Mouse (Mus musculus) gastrocnemius, postnatal 25 days (tissue): ENCODE data around the gene Wdr45b. TPM values are rescaled to one million over a fixed set of nuclear protein-coding genes. Genes with fewer than 3 reads are reported as not detected.
"Not testable (repeated sequence)": the region's sequence is repeated elsewhere in the genome, so short reads cannot be mapped to it uniquely, and the experiment has no call there.

Experiments used
- DNase-seq: peaks from one replicate; pipeline ENCODE4 v3.0.0; 2022
- long read RNA-seq, 2 experiments: library from polyadenylated mRNA; stranded (forward); transcript quantifications; one replicate each; pipeline ENCODE4 v2.0.0; 2021
- total RNA-seq, 2 experiments: library from RNA; stranded (reverse); gene quantifications; 1 replicate in 1 of 2; 2 replicates in 1 of 2; pipeline ENCODE4 v1.2.3; 2021

Gene Wdr45b
- total RNA-seq, result 10 to 100 TPM; 17.9 to 18.4 TPM
- long read RNA-seq, experiment 1, transcript Wdr45b-201 (10 exons, 2,321 nt), result major isoform, 22 of 30 reads
- long read RNA-seq, experiment 1, partial matches to known transcripts, result 0 of 30 reads
- long read RNA-seq, experiment 1, other reads (novel, unspliced or antisense), result 8 of 30 reads
- long read RNA-seq, experiment 2, transcript Wdr45b-201 (10 exons, 2,321 nt), result major isoform, 30 of 36 reads
- long read RNA-seq, experiment 2, partial matches to known transcripts, result 1 of 36 reads
- long read RNA-seq, experiment 2, other reads (novel, unspliced or antisense), result 5 of 36 reads

DNA sequence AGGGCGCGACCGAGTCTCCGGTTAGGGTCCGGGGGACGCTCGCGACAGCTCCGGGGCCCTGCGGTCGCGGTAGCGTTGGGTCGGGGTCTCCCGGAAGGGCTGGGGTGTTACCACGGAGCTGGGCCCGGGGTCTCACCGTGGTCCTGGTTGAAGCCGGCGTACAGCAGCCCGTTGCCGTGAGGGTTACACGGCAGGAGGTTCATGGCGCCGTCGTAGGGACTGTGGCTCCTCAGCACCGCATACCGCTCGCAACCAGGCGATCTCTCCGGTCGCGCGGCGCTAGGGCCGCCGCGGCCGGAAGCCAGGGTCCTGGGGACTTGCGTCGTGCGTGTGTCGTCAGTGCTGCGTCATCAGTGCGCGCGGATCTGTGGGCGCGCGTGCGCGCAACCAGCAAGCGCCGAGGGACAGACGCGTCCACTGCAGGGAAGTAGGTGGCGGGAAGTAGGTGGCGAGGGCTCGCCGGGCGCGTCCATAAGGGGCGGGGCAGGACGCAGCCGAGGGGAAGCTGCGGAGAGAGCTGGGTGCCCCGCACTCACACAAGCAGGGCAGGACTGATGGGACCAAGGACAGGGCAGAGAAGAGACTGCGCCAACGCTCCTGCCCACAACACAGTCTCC, at the start of gene Wdr45b:
TSS of gene Wdr45b (minus strand) at position 355 of the 617 bp plus-strand sequence.
- peak; percentile 96 for DNase-seq

DNA sequence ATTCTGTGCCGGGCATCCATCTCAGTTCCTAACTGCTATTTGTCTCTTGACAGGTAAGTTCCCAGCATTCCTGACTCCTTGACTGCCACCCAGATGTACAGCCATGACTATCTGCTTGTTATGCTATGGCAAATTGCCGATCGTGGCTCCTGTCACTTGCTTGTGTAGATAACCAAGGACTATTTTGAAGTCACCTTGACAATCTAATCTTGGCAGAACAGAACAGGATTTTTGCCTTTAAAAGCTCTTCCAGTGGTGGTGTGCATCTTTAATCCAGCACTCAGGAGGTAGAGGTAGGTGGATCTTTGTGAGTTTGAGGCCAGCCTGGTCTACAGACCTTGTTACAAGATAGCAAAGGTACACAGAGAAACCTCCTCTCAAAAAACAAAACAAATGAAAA, 38.2 kb upstream of the Wdr45b start:
- no peak for DNase-seq

DNA sequence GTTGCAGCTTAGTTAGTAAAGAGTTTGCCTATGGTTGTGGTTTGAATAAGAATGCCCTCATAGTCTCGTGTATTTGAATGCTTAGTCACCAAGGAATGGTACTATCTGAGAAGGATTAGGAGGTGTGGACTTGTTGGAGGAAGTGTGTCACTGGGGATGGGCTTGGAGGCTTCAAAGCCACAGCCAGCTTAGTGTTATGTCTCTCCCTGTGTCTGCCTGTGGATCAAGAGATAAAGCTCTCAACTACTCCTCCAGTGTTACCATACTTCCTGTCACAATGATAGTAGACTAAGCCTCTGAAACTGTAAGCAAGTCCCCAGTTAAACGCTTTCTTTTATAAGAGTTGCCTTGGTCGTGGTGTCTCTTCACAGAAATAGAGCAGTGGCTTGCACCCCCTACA, 36.5 kb upstream of the Wdr45b start:
- no peak for DNase-seq

DNA sequence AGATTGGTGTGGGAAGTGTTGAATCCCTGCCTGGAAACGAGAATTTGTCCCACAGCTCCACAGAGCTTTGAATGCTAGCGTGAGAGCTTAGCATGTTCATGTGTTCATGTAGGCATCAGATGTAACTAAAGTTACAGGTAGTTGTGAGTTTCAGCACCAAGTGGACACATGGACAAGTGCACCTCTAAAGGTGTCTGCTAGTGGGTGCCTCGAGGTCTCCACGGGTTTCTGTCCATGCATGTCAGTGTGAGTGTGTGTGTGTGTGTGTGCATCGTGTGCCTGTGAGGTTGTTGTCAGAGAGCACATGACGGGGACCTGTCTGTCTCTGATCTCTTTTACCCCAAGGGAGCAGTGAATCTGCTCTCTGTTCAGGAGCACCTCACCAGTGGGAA, 34.3 kb upstream of the Wdr45b start:
- no peak for DNase-seq

- DNase-seq, result peak; percentile 92
Measured at GRCm38 (mm10) chr11:121387750-121388553, 33.7 kb upstream of the Wdr45b start, which contains the start of gene Rab40b. Rab40b (minus strand) TSS chr11:121388251.

DNA sequence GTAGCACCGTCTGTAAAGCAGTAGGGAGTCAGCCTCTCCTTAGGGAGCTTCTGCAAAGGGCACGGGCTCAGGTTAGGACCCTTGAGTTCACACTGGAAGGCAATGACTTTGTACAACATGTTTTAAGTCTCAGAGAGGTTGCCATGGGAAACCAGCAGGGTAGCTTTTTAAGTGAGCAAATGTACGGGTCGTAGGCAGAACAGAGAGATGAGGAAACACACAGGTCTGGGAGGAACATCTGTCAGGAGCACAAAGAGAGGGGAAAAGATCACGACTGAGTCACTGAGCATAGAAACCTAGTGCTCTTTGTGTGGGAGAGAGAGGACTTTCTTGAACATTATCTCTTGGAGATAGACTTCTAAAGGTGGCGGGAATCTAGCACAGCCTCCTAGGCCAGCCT, 26.0 kb upstream of the Wdr45b start:
- no peak for DNase-seq

GRCm38 (mm10) chr11:121378644-121379043, 24.4 kb upstream of the Wdr45b start:
- DNase-seq, result no peak

DNA sequence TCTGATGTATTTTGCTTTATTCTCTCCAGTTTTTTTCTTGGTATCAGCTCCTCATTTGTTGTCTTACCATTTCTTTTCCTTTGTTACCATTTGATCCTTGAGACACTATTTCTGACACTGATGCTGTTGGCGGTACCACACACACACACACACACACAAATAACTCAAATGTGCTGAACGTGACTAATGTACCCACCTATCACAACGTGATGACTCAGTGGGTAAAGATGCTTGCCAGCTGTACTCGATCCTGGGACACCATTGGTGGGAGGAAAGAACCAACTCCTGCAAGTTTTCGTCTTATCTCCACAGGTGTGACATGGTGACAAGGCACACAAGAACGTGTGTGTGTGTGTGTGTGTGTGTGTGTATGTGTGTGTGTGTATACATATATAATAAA, 19.1 kb upstream of the Wdr45b start:
- DNase-seq, result no peak

GRCm38 (mm10) chr11:121370337-121370994, 16.2 kb upstream of the Wdr45b start:
- DNase-seq, result no peak

DNA sequence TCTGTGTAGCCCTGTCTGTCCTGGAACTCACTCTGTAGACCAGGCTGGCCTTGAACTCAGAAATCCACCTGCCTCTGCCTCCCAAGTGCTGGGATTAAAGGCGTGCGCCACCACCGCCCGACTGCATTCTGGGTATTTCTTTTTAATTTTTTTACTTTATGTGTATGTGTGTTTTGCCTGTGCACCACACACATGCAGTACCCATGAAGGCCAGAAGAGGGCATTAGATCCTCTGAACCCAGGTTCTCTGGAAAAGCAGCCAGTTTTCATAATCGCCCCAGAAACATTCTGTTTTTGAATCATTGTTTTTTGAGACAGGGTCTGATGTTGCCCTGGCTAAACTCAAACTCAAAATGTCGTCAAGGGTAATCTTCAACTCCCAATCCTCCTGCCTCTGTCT, 15.4 kb upstream of the Wdr45b start:
- DNase-seq, result no peak

GRCm38 (mm10) chr11:121368731-121369130, 14.5 kb upstream of the Wdr45b start:
- DNase-seq, result no peak

- DNase-seq, result no peak
Measured at GRCm38 (mm10) chr11:121367170-121367707, 13.0 kb upstream of the Wdr45b start.

DNA sequence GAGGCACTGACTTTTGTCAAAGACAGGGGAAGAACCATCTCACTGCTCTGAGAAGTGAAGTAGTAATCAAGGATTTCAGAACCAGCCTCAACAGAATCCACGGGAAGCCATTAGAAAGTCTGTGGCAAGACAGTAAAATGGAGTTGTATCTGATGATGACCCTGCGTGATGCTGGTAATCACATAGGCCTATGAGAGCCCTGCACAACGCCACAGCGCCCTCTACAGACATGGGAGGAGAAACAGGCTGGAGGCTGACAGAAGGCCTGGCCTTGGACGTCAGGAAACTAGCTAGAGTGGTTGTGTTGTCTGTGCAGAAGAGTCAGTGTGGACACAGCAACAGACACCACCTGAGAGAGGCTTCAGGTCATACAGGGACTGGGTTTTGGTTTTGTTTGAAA, 8.0 kb upstream of the Wdr45b start:
- DNase-seq, result peak; percentile 19

DNA sequence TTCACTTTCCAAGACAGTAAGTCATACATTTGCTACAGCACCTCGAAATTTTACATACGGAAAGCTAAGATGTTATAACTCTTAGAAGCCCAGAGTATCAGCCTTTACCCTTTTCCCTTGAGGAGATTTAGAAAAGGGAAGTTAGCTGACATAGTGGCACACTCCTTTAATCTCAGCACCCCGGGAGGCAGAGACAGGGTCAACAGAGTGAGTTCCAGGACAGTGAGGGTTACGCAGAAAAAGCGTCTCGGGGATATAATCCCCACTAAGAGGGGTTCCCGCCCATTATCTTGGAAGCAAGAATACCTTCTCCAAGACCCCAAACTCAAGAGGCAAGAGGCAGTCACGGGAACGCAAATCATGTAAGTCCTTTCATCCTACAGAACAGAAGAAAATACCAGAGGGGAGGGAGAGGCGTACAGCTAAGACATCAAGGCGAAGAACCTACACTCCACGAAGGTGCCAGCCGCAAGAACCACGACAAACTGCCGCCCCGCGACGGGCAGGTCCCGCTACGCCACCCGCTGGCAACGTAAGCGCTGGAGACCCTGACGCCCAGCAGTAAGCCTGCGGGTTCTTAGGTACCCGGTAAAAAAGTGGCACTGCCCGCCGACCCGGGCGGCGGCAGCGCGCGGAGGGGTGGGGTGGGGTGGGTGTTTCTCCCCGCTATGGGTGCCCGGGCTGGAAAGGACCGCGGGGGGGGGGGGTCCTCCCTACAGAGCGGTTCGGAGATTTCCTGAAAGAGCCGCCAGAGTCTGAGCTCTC, 737 bp downstream of the Wdr45b start:
- peak; percentile 13 for DNase-seq

DNA sequence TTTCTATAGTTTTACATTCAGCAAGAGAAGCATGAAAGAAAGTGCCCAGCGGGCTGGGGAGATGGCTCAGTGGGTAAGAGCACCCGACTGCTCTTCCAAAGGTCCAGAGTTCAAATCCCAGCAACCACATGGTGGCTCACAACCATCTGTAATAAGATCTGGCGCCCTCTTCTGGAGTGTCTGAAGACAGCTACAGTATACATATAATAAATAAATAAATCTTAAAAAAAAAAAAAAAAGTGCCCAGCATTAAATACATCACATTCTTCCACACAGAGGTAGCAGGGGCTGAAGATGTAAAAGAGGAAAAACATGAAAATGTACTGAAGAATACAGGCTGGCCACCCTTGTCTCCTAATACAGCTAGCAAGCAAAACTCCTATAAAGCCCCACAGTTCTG, 5.5 kb downstream of the Wdr45b start:
- DNase-seq, result not testable (repeated sequence)

- no peak for DNase-seq
Measured at GRCm38 (mm10) chr11:121348166-121348565, 6.1 kb downstream of the Wdr45b start.

- DNase-seq, result peak; percentile 49
Measured at GRCm38 (mm10) chr11:121347036-121347435, 7.2 kb downstream of the Wdr45b start.

- DNase-seq, result not testable (repeated sequence)
Measured at GRCm38 (mm10) chr11:121342423-121342822, 11.8 kb downstream of the Wdr45b start.

DNA sequence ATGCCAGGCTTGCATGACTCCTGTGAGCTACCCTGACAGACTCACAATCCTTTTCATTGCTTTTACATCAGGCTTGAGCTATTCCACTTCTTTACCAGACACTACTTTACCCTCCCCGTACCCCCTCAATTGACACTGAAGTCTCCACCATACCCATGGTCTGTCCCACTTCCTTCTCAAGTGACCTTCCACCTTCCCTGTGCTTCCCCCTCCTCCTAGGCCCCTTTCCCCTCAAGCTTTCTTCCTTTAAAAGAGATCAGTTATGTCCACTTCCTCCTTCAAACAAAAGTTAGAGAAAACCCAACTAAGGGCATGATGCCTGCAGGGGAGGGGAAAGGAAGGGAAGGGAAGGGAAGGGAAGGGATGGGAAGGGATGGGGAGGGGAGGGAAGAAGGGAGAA, 14.0 kb downstream of the Wdr45b start:
- DNase-seq, result no peak

GRCm38 (mm10) chr11:121339647-121340046, 14.6 kb downstream of the Wdr45b start:
- DNase-seq, result no peak

- DNase-seq, result no peak
Measured at GRCm38 (mm10) chr11:121331641-121332040, 22.6 kb downstream of the Wdr45b start.
